Mouse (Mus musculus) embryonic facial prominence, embryonic 13.5 days (tissue): ENCODE measurements at regions not wholly inside any gene's neighbourhood (a gene's known extent, or its start where the extent isn't known, plus 50 kb on each side); places are given as distances from the start of the nearest gene placed in this dataset.

Experiments used
- ATAC-seq: fragments of 200-750 bp; cut with Nextera tagmentation; 2 replicates; pipeline ENCODE4 v1.8.0; 2017; ENCODE audit warnings: low read depth; ENCODE audit not compliant: insufficient number of reproducible peaks, insufficient read depth, low FRiP score, low TSS enrichment
- H3K27ac ChIP-seq: fragments of 300-500 bp; sonication (generic); 2 replicates; pipeline ENCODE4 v1.5.1; 2015; ENCODE audit warnings: moderate library complexity, mild to moderate bottlenecking, inconsistent platforms
- H3K27me3 ChIP-seq: fragments of 300-500 bp; sonication (generic); 2 replicates; pipeline ENCODE4 v1.6.1; 2015; ENCODE audit warnings: mild to moderate bottlenecking, inconsistent platforms
- H3K36me3 ChIP-seq: fragments of 300-500 bp; sonication (generic); 2 replicates; pipeline ENCODE4 v1.6.1; 2015; ENCODE audit warnings: mild to moderate bottlenecking, inconsistent platforms
- H3K4me1 ChIP-seq: fragments of 300-500 bp; sonication (generic); 2 replicates; pipeline ENCODE4 v1.6.1; 2015; ENCODE audit warnings: inconsistent platforms
- H3K4me2 ChIP-seq: fragments of 300-500 bp; sonication (generic); 2 replicates; pipeline ENCODE4 v1.6.1; 2015; ENCODE audit warnings: moderate library complexity, mild to moderate bottlenecking, inconsistent platforms
- H3K4me3 ChIP-seq: fragments of 300-500 bp; sonication (generic); 2 replicates; pipeline ENCODE4 v1.5.1; 2015; ENCODE audit warnings: mild to moderate bottlenecking, inconsistent platforms
- H3K9ac ChIP-seq: fragments of 300-500 bp; sonication (generic); 2 replicates; pipeline ENCODE4 v1.6.1; 2015; ENCODE audit warnings: mild to moderate bottlenecking, inconsistent platforms
- H3K9me3 ChIP-seq: fragments of 300-500 bp; sonication (generic); 2 replicates; pipeline ENCODE4 v1.6.1; 2016; ENCODE audit warnings: inconsistent platforms
- WGBS: fragments of 180-500 bp; shearing (Covaris S2); methylation state at CpG from one replicate; pipeline ENCODE4 v1.1.7; 2015; ENCODE audit warnings: mixed read lengths; 5-methylcytosine and 5-hydroxymethylcytosine counted together

GRCm38 (mm10) chr12:25565131-25565530, 468.2 kb upstream of the Id2 start:
- Histone ChIP-seq H3K9ac (no peak overlapping the region), H3K9me3 (no peaks in the 10 kb centered on the region), H3K36me3 (no peaks in the 10 kb centered on the region), H3K27ac (no peak overlapping the region), H3K4me2 (no peak overlapping the region), H3K27me3 (no peaks in the 10 kb centered on the region), H3K4me1 (no peaks in the 10 kb centered on the region), H3K4me3 (no peak overlapping the region)
- no peak for ATAC-seq
- WGBS: 82% methylated on average over 2 of the region's 2 CpGs

- H3K27me3 ChIP-seq: no peaks in the 10 kb centered on the region
- no peak overlapping the region for H3K27ac ChIP-seq
- H3K4me2 ChIP-seq: no peak overlapping the region
- no peak for ATAC-seq
- H3K4me3 ChIP-seq: no peak overlapping the region
- no peaks in the 10 kb centered on the region for H3K36me3 ChIP-seq
- H3K9me3 ChIP-seq: no peaks in the 10 kb centered on the region
- H3K9ac ChIP-seq: no peak overlapping the region
- no peaks in the 10 kb centered on the region for H3K4me1 ChIP-seq
Observed at GRCm38 (mm10) chr12:25559601-25560000, 462.7 kb upstream of the Id2 start.

GRCm38 (mm10) chr12:25553656-25554055, 456.7 kb upstream of the Id2 start:
- Histone ChIP-seq H3K27me3 (no peaks in the 10 kb centered on the region), H3K4me1 (peaks cover 5% of the 10 kb centered on the region; the same call in 1 of the 2 replicates), H3K9me3 (no peaks in the 10 kb centered on the region), H3K4me3 (no peak overlapping the region), H3K27ac (no peak overlapping the region), H3K9ac (no peak overlapping the region), H3K36me3 (no peaks in the 10 kb centered on the region), H3K4me2 (no peak overlapping the region)
- no peak for ATAC-seq
- 79% methylated on average over 1 of the region's 1 CpGs for WGBS

DNA sequence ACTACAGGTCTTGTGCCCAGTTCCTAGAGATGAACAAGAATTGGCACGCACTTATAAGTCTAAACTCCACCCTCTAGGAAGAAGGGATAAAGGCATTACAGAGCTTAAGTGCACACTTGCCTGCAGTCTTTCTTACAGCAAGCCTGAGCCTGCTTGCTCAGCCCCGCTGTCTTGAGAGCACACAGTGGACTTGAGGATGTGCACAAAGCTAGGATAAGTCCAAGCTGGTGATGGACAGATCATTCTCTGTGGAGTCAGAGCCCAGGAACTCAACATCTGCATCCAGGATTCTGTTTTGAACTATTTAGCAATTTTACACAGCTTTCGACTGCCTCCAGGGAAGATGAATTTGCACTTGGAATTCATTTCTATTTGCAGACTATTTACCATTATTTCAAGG, 452.8 kb upstream of the Id2 start:
- ATAC-seq: no peak
- Histone ChIP-seq H3K36me3 (no peaks in the 10 kb centered on the region), H3K9ac (no peak overlapping the region), H3K27me3 (no peaks in the 10 kb centered on the region), H3K4me2 (no peak overlapping the region), H3K4me3 (no peak overlapping the region), H3K27ac (peak overlapping the region; percentile 34; the same call in 1 of the 2 replicates), H3K9me3 (no peaks in the 10 kb centered on the region), H3K4me1 (peaks cover 5% of the 10 kb centered on the region; the same call in 1 of the 2 replicates)
- WGBS: 63% methylated on average over 3 of the region's 3 CpGs

- Histone ChIP-seq H3K27me3 (no peaks in the 10 kb centered on the region), H3K27ac (no peak overlapping the region)
- 38% methylated on average over 6 of the region's 6 CpGs for WGBS
Observed at GRCm38 (mm10) chr12:25544253-25544652, 447.3 kb upstream of the Id2 start.

GRCm38 (mm10) chr12:25534620-25534950, 437.6 kb upstream of the Id2 start:
- Histone ChIP-seq H3K9ac (no peak overlapping the region), H3K4me2 (no peak overlapping the region), H3K4me3 (no peak overlapping the region), H3K27me3 (no peaks in the 10 kb centered on the region), H3K36me3 (no peaks in the 10 kb centered on the region), H3K4me1 (peaks cover 47% of the 10 kb centered on the region), H3K9me3 (no peaks in the 10 kb centered on the region), H3K27ac (peak overlapping the region; percentile 81)
- ATAC-seq: no peak
- 43% methylated on average over 5 of the region's 5 CpGs for WGBS

More at GRCm38 (mm10) chr12:25544253-25544652, 447.3 kb upstream of the Id2 start:
- Histone ChIP-seq H3K36me3 (no peaks in the 10 kb centered on the region), H3K4me2 (no peak overlapping the region), H3K9ac (no peak overlapping the region), H3K9me3 (no peaks in the 10 kb centered on the region), H3K4me1 (peaks cover 6% of the 10 kb centered on the region), H3K4me3 (no peak overlapping the region)
- no peak for ATAC-seq

GRCm38 (mm10) chr12:25533709-25534619, 437.0 kb upstream of the Id2 start:
- H3K4me2 ChIP-seq: no peak overlapping the region
- WGBS: 28% methylated on average over 10 of the region's 10 CpGs

DNA sequence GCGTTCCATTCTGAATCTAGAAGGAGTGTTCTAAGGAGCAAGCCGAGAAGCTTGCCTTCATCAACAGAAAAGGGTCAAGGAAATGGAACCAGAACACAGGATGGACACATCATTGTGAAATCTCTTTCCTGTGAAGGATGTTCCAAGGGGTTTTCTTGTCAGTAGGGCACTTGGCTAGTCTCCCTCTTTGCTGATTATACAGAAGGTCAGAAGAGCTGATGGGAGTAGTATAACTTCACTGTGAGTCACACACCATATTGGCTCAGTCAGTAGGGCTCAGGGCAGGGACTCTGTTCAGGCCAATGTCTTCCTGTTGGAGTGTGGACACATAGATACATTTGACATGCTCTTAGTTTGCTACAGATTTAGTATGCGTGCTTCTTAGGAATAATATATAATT, 433.5 kb upstream of the Id2 start:
- no peaks in the 10 kb centered on the region for H3K9me3 ChIP-seq
- 87% methylated on average over 3 of the region's 3 CpGs for WGBS
- H3K4me1 ChIP-seq: peaks cover 49% of the 10 kb centered on the region
- ATAC-seq: no peak
- H3K4me3 ChIP-seq: no peak overlapping the region
- no peaks in the 10 kb centered on the region for H3K27me3 ChIP-seq
- H3K27ac ChIP-seq: no peak overlapping the region
- H3K9ac ChIP-seq: no peak overlapping the region
- no peak overlapping the region for H3K4me2 ChIP-seq
- no peaks in the 10 kb centered on the region for H3K36me3 ChIP-seq

More at GRCm38 (mm10) chr12:25533709-25534619, 437.0 kb upstream of the Id2 start:
- peaks cover 47% of the 10 kb centered on the region for H3K4me1 ChIP-seq
- no peak overlapping the region for H3K9ac ChIP-seq
- no peaks in the 10 kb centered on the region for H3K9me3 ChIP-seq
- H3K4me3 ChIP-seq: no peak overlapping the region
- peak overlapping the region; percentile 81 for H3K27ac ChIP-seq
- peak; percentile 82; the same call in 1 of the 2 replicates for ATAC-seq
- H3K27me3 ChIP-seq: no peaks in the 10 kb centered on the region
- no peaks in the 10 kb centered on the region for H3K36me3 ChIP-seq

DNA sequence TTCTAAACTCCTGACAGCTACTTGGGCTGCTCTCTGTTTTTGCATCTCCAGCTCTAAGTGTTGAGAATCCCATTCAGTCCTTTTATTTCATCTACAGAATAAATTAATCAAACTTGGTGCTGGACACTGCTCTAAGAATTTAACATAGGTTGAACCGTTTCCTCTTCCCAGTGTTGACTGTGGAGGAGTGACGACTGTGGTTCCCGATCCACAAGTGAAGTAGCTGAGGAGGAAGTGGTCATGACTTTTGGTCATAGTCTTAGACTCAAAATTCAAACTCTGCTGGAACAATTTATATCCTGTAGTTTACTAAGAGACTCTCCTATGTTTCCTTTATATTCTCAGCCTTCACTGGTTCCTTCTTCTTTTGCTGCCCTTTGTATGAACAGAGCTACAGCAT, 432.6 kb upstream of the Id2 start:
- no peaks in the 10 kb centered on the region for H3K27me3 ChIP-seq
- H3K4me1 ChIP-seq: peaks cover 40% of the 10 kb centered on the region
- no peak overlapping the region for H3K4me3 ChIP-seq
- 89% methylated on average over 3 of the region's 3 CpGs for WGBS
- no peak overlapping the region for H3K4me2 ChIP-seq
- H3K9me3 ChIP-seq: no peaks in the 10 kb centered on the region
- no peak for ATAC-seq
- no peak overlapping the region for H3K27ac ChIP-seq
- no peaks in the 10 kb centered on the region for H3K36me3 ChIP-seq
- H3K9ac ChIP-seq: no peak overlapping the region

- 79% methylated on average over 11 of the region's 11 CpGs for WGBS
- Histone ChIP-seq H3K27me3 (no peaks in the 10 kb centered on the region), H3K4me2 (no peak overlapping the region), H3K27ac (no peak overlapping the region), H3K4me3 (no peak overlapping the region), H3K9me3 (no peaks in the 10 kb centered on the region), H3K4me1 (peaks cover 13% of the 10 kb centered on the region), H3K36me3 (no peaks in the 10 kb centered on the region), H3K9ac (no peak overlapping the region)
- no peak for ATAC-seq
Observed at GRCm38 (mm10) chr12:25526639-25527038, 429.7 kb upstream of the Id2 start.

GRCm38 (mm10) chr12:25516738-25517137, 419.8 kb upstream of the Id2 start:
- Histone ChIP-seq H3K27ac (no peak overlapping the region), H3K4me2 (no peak overlapping the region), H3K4me3 (no peak overlapping the region), H3K9ac (no peak overlapping the region), H3K36me3 (no peaks in the 10 kb centered on the region), H3K4me1 (0 out of 2 replicates have a peak, but pooled peaks cover 3% of the 10 kb centered on the region), H3K9me3 (no peaks in the 10 kb centered on the region), H3K27me3 (no peaks in the 10 kb centered on the region)
- no peak for ATAC-seq
- WGBS: 79% methylated on average over 2 of the region's 2 CpGs

GRCm38 (mm10) chr12:25513679-25514078, 416.7 kb upstream of the Id2 start:
- Histone ChIP-seq H3K9me3 (no peaks in the 10 kb centered on the region), H3K9ac (no peak overlapping the region), H3K4me3 (no peak overlapping the region), H3K36me3 (no peaks in the 10 kb centered on the region), H3K4me1 (0 out of 2 replicates have a peak, but pooled peaks cover 3% of the 10 kb centered on the region), H3K27ac (no peak overlapping the region), H3K27me3 (no peaks in the 10 kb centered on the region), H3K4me2 (no peak overlapping the region)
- ATAC-seq: no peak
